Mouse (Mus musculus) macrophage (primary cell): ENCODE measurements around the gene Gbgt1. TPM values are rescaled to one million over a fixed set of nuclear protein-coding genes. Genes with fewer than 3 reads are reported as not detected.
A peak's percentile ranks its signal among the peaks of the same experiment; 100 is the strongest.
"Not testable (repeated sequence)": the region's sequence is repeated elsewhere in the genome, so short reads cannot be mapped to it uniquely, and the experiment has no call there.

Experiments
- H3K27ac ChIP-seq: fragments of 350-480 bp; formaldehyde crosslinking; 2 replicates; pipeline ENCODE4 v1.9.0; 2021
- H3K36me3 ChIP-seq: fragments of 350-480 bp; formaldehyde crosslinking; 2 replicates; pipeline ENCODE4 v1.9.0; 2021; ENCODE audit errors: inconsistent target
- H3K4me3 ChIP-seq: fragments of 350-480 bp; formaldehyde crosslinking; 2 replicates; pipeline ENCODE4 v1.9.0; 2021; ENCODE audit errors: inconsistent target
- H3K79me2 ChIP-seq: fragments of 350-480 bp; formaldehyde crosslinking; 2 replicates; pipeline ENCODE4 v1.9.0; 2021; ENCODE audit errors: inconsistent target
- WGBS: methylation state at CpG from one replicate; pipeline ENCODE4 v1.1.7; 2026; ENCODE audit warnings: inconsistent platforms; ENCODE audit not compliant: missing documents; 5-methylcytosine and 5-hydroxymethylcytosine counted together
- polyA plus RNA-seq: library from polyadenylated mRNA; stranded (reverse); fragments of 250-400 nt; gene quantifications from 3 replicates; pipeline ENCODE4 v1.2.4, GENCODE M21; 2018; ENCODE audit warnings: inconsistent platforms
- total RNA-seq, 78 experiments: library from RNA; depleted of rRNA; stranded (reverse); fragments of 250-400 nt; gene quantifications; 1 replicate in 9 of 78; 2 replicates in 24 of 78; 3 replicates in 43 of 78; 4 replicates in 2 of 78; pipeline ENCODE4 v1.2.4; 2018; ENCODE audit warnings: inconsistent platforms in 56 of 78

The Gbgt1 gene
- total RNA-seq (2018; cell fraction: chromatin; rRNA removed): 10 to 100 TPM in 19 of 26 experiments, 1 to 10 TPM in 7; 1.7 to 70.8 (median 12.5) TPM
- total RNA-seq (2018; cell fraction: cytosol; rRNA removed): 10 to 100 TPM in 25 of 26 experiments, 1 to 10 TPM in 1; 10.0 to 56.7 (median 21.5) TPM
- 10 to 100 TPM in 25 of 26 experiments, 1 to 10 TPM in 1; 9.4 to 81.2 (median 27.4) TPM for total RNA-seq (2018; cell fraction: nucleus; rRNA removed)
- polyA plus RNA-seq: 5.3 to 10.9 TPM (median 10.7 TPM) in 3 replicates

GRCm38 (mm10) chr2:28496671-28497070 lies at the start of gene Gbgt1:
Gbgt1 (plus strand) TSS chr2:28496891.
- no peak within 1 kb of the TSS; the same call in 1 of the 2 replicates for H3K4me3 ChIP-seq
- no peaks in the 10 kb centered on the region for H3K79me2 ChIP-seq
- no peak within 1 kb of the TSS for H3K27ac ChIP-seq
- 71% methylated on average over 5 of the region's 5 CpGs for WGBS
- H3K36me3 ChIP-seq: no peaks in the 10 kb centered on the region

- no peak overlapping the region for H3K27ac ChIP-seq
- H3K4me3 ChIP-seq: no peak overlapping the region
- no peaks in the 10 kb centered on the region for H3K36me3 ChIP-seq
- H3K79me2 ChIP-seq: no peaks in the 10 kb centered on the region
- 25% methylated on average over 11 of the region's 11 CpGs for WGBS
Observed at GRCm38 (mm10) chr2:28447315-28447670, 49.4 kb upstream of the Gbgt1 start.

DNA sequence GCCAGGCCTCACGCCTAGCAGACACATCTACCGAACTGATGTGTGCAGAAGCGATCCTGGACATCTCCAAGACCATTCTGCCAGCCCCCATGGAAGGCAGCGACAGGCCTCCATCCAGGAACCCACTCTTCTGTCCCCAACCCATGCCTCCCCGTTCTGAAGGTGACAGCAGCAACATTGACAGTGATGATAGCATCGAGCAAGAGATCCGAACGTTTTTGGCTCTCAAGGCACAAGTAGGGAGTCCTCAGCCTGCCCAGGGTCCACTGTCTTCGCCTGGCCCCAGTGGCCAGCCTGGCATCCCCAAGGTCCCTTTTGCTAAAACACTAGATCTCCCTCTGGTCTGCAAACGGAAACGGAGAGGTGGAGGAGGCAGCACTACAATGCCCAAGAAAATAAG lies 45.0 kb upstream of the Gbgt1 start:
- 97% methylated on average over 10 of the region's 11 CpGs for whole genome bisulfite sequencing
- Histone ChIP-seq H3K4me3 (no peak overlapping the region), H3K27ac (no peak overlapping the region), H3K36me3 (no peaks in the 10 kb centered on the region), H3K79me2 (no peaks in the 10 kb centered on the region)

DNA sequence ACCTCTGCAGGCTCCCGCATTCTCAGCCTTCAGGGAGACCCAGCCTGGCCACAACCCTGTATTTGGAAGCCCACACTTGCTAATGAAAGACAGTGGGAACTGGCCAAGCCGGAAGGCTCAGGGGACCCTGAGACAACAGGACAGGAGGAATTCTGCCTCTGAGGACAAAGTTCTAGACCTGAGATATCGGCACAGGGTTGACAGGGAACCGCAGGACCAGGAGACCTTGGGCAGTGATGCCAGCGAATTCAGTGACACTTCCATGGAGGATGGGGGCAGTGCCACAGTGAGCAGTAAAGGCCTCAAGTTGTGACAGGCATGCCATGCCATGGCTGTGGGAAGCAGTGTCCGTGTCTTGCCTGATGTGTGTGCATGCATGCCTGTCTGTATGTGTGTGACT lies 43.2 kb upstream of the Gbgt1 start:
- Histone ChIP-seq H3K36me3 (no peaks in the 10 kb centered on the region), H3K4me3 (no peak overlapping the region), H3K27ac (no peak overlapping the region), H3K79me2 (no peaks in the 10 kb centered on the region)
- 95% methylated on average over 6 of the region's 6 CpGs for WGBS

GRCm38 (mm10) chr2:28456616-28457015 lies 40.1 kb upstream of the Gbgt1 start:
- 100% methylated on average over 1 of the region's 1 CpGs for WGBS

GRCm38 (mm10) chr2:28463919-28464318 lies 32.8 kb upstream of the Gbgt1 start:
- no peak overlapping the region for H3K4me3 ChIP-seq
- H3K27ac ChIP-seq: no peak overlapping the region
- H3K36me3 ChIP-seq: no peaks in the 10 kb centered on the region
- 73% methylated on average over 3 of the region's 3 CpGs for WGBS
- H3K79me2 ChIP-seq: peaks cover 9% of the 10 kb centered on the region; the same call in 1 of the 2 replicates

More at GRCm38 (mm10) chr2:28456616-28457015, 40.1 kb upstream of the Gbgt1 start:
- Histone ChIP-seq H3K4me3 (no peak overlapping the region), H3K36me3 (no peaks in the 10 kb centered on the region), H3K79me2 (no peaks in the 10 kb centered on the region), H3K27ac (no peak overlapping the region)

DNA sequence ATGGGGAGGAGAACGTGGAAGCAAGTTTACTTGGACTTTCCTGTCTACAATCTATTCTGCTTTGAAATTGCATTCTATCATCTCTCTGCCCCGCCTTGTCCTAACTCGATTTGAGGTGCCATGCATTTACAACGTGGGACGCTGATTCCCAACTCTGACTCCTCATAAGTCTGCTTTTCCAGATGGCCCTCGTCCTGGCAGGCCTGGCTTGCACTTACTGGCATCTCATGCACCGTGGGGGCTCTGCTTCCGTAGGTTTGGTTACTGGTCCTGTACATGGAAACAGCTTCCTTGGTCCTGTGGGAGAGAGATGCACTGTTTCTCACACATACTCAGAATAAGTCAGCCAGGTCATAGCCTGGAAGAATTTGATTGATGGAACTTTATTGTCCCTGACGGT lies 31.8 kb upstream of the Gbgt1 start:
- Histone ChIP-seq H3K27ac (no peak overlapping the region), H3K4me3 (no peak overlapping the region), H3K79me2 (peaks cover 12% of the 10 kb centered on the region; the same call in 1 of the 2 replicates), H3K36me3 (peaks cover 7% of the 10 kb centered on the region; the same call in 1 of the 2 replicates)
- WGBS: 88% methylated on average over 9 of the region's 9 CpGs

DNA sequence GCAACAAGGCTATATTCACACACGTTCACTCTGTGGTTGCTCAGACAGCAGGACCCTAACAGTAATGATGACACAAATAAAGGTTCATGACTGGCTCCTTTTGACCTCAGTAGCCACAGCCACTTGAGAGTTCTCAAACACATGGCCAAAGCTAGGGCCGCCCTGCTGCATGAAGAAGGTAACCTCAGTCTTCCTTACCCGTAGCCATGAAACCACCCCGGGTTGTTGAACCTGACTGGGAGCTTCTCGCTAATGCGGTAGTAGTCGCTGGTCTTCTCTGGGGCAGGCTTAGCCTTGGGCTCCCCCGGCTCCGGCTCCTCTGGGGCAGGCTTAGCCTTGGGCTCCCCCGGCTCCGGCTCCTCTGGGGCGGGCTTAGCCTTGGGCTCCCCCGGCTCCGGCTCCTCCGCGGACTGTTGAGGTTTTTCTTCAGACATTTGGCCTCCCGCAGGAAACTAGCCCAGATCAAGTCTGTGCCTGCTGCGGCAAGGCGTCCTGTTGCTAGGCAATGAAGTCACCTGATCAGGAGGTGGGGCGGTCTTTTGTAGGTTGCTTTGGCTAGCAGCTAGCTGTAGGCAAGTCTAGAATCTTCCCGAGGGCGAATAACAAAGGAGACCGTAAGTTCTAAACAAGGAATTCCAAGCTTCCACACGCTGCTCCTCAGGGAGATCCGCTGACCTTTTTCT lies 30.7 kb upstream of the Gbgt1 start, which contains the start of gene 1700007K13Rik:
Gene 1700007K13Rik (minus strand): TSS at position 497 of the 683 bp plus-strand sequence.
- Histone ChIP-seq H3K79me2 (peaks cover 12% of the 10 kb centered on the region; the same call in 1 of the 2 replicates), H3K4me3 (no peak within 1 kb of the TSS), H3K27ac (no peak within 1 kb of the TSS), H3K36me3 (peaks cover 15% of the 10 kb centered on the region; the same call in 1 of the 2 replicates)
- 13% methylated on average over 25 of the region's 25 CpGs for WGBS

DNA sequence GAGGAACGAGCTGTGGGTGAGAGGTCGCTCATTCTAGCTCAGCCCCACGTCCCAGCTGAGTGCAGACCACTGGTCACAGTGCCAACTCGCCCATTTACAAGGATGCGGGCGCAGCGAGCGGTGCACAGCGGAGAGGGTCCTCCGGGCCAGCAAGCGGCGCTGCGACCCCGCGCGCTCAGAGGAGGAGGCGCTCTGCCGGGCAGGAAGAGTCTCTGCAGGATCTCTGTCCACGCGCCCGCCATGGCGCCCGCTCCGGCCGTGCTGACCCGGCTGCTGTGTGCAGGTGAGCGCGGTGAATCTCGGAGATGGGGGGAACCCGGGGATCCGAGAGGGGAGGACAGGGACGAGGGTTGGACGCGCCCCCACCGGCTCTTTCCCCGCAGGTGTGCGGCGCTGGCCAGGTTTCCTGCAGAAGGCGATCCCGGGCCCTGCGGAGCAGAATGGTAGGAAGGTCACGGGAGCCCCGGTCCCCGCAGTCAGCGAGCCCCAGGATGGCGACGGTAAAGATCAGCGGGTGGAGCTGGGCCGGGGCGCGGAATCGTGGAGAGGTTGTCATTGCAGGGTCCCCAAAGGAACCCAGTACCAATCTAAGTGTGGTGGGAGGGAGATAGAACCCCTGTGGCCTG lies 28.7 kb upstream of the Gbgt1 start, which contains the start of gene Mrps2:
Gene Mrps2 (plus strand): TSS at position 207 of the 626 bp plus-strand sequence.
- Histone ChIP-seq H3K27ac (peak within 1 kb of the TSS; percentile 13; the same call in 1 of the 2 replicates), H3K36me3 (peaks cover 15% of the 10 kb centered on the region; the same call in 1 of the 2 replicates), H3K79me2 (peaks cover 12% of the 10 kb centered on the region; the same call in 1 of the 2 replicates), H3K4me3 (peak within 1 kb of the TSS; percentile 84)
- under 1% methylated on average over 46 of the region's 52 CpGs for WGBS

- 57% methylated on average over 18 of the region's 18 CpGs for WGBS
- Histone ChIP-seq H3K79me2 (peaks cover 12% of the 10 kb centered on the region; the same call in 1 of the 2 replicates), H3K4me3 (peak overlapping the region; percentile 84), H3K36me3 (peaks cover 15% of the 10 kb centered on the region; the same call in 1 of the 2 replicates), H3K27ac (peak overlapping the region; percentile 13; the same call in 1 of the 2 replicates)
Observed at GRCm38 (mm10) chr2:28468486-28469225, 28.0 kb upstream of the Gbgt1 start.

- H3K79me2 ChIP-seq: peaks cover 12% of the 10 kb centered on the region; the same call in 1 of the 2 replicates
- 95% methylated on average over 14 of the region's 14 CpGs for WGBS
- no peak overlapping the region for H3K4me3 ChIP-seq
- H3K27ac ChIP-seq: no peak overlapping the region
- H3K36me3 ChIP-seq: peaks cover 15% of the 10 kb centered on the region; the same call in 1 of the 2 replicates
Observed at GRCm38 (mm10) chr2:28469461-28469860, 27.2 kb upstream of the Gbgt1 start.

GRCm38 (mm10) chr2:28470591-28470990 lies 26.1 kb upstream of the Gbgt1 start:
- WGBS: 92% methylated on average over 2 of the region's 2 CpGs
- H3K79me2 ChIP-seq: peaks cover 12% of the 10 kb centered on the region; the same call in 1 of the 2 replicates
- H3K27ac ChIP-seq: no peak overlapping the region
- H3K4me3 ChIP-seq: no peak overlapping the region
- H3K36me3 ChIP-seq: peaks cover 15% of the 10 kb centered on the region; the same call in 1 of the 2 replicates

DNA sequence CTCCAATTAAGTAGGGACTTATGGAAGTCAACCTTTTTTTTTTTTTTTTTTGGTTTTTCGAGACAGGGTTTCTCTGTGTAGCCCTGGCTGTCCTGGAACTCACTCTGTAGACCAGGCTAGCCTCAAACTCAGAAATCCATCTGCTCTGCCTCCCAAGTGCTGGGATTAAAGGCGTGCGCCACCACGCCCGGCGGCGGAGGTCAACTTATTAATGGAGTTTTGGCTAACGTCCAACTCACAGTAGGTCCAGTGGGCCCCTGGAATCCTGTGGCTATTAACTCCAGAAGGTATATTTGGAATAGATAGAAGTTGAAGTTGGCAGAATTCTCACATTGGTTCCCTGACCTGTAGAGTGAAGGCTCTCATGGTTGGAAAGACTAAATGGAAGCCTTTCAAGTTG lies 24.7 kb upstream of the Gbgt1 start:
- H3K27ac ChIP-seq, H3K4me3 ChIP-seq: not testable (repeated sequence)
- 94% methylated on average over 8 of the region's 8 CpGs for WGBS
- Histone ChIP-seq H3K79me2 (peaks cover 12% of the 10 kb centered on the region; the same call in 1 of the 2 replicates), H3K36me3 (peaks cover 15% of the 10 kb centered on the region; the same call in 1 of the 2 replicates)

DNA sequence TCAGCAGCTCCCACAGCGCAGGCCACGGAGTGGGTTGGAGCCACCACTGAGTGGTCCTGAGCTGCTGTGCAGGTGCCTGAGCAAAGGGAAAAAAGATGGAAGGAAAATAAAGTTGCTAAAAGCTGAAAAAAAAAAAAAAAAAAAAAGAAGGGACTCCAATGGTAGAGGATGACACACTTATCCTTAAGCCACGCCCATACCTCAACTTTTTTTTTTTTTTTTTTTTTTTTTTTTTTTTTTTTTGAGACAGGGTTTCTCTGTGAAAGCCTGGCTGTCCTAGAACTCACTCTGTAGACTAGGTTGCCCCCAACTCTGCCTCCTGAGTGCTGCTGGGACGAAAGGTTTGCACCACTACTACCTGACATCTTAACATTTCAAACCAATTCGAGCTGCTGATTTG lies 18.7 kb upstream of the Gbgt1 start:
- H3K27ac ChIP-seq, H3K4me3 ChIP-seq, H3K36me3 ChIP-seq, H3K79me2 ChIP-seq: not testable (repeated sequence)
- WGBS: 90% methylated on average over 5 of the region's 5 CpGs
